Mouse (Mus musculus): Measurements from ENCODE around the gene Kank1.

Gene Kank1

GRCm38 (mm10) chr19:25311626-25312025 lies 74.9 kb downstream of the Kank1 start:
- DNase-seq (ENCODE audit: low spot score), result peak; percentile 57

GRCm38 (mm10) chr19:25315458-25315889 lies 78.7 kb downstream of the Kank1 start:
- DNase-seq (ENCODE audit: low spot score), result peak; percentile 17

GRCm38 (mm10) chr19:25315993-25316392 lies 79.2 kb downstream of the Kank1 start:
- no peak for DNase-seq (ENCODE audit: low spot score)

- no peak for DNase-seq (ENCODE audit: low spot score)
These were observed 87.5 kb downstream of the Kank1 start for GRCm38 (mm10) chr19:25324265-25324664.

GRCm38 (mm10) chr19:25325113-25326001 lies 88.6 kb downstream of the Kank1 start:
- DNase-seq (ENCODE audit: low spot score), result no peak

GRCm38 (mm10) chr19:25326002-25326300 lies 89.2 kb downstream of the Kank1 start:
- DNase-seq (ENCODE audit: low spot score), result no peak

- no peak for DNase-seq (ENCODE audit: low spot score)
These were observed 90.9 kb downstream of the Kank1 start for GRCm38 (mm10) chr19:25327633-25328032.

GRCm38 (mm10) chr19:25334360-25334759 lies 97.6 kb downstream of the Kank1 start:
- DNase-seq (ENCODE audit: low spot score), result peak; percentile 74

GRCm38 (mm10) chr19:25336731-25337130 lies 100.0 kb downstream of the Kank1 start:
- DNase-seq (ENCODE audit: low spot score), result no peak

- DNase-seq (ENCODE audit: low spot score), result peak; percentile 83
These were observed 104.2 kb downstream of the Kank1 start for GRCm38 (mm10) chr19:25340630-25341620.

- DNase-seq (ENCODE audit: low spot score), result no peak
These were observed 105.3 kb downstream of the Kank1 start for GRCm38 (mm10) chr19:25342026-25342425.

- DNase-seq (ENCODE audit: low spot score), result no peak
These were observed 107.0 kb downstream of the Kank1 start for GRCm38 (mm10) chr19:25343657-25344322.

GRCm38 (mm10) chr19:25344371-25344770 lies 107.6 kb downstream of the Kank1 start:
- no peak for DNase-seq (ENCODE audit: low spot score)

- no peak for DNase-seq (ENCODE audit: low spot score)
These were observed 109.2 kb downstream of the Kank1 start for GRCm38 (mm10) chr19:25345972-25346371.

- no peak for DNase-seq (ENCODE audit: low spot score)
These were observed 110.7 kb downstream of the Kank1 start for GRCm38 (mm10) chr19:25347515-25347914.

GRCm38 (mm10) chr19:25351257-25351955 lies 114.6 kb downstream of the Kank1 start:
- DNase-seq (ENCODE audit: low spot score), result no peak

GRCm38 (mm10) chr19:25357094-25357493 lies 120.3 kb downstream of the Kank1 start:
- DNase-seq (ENCODE audit: low spot score), result no peak

- no peak for DNase-seq (ENCODE audit: low spot score)
These were observed 121.8 kb downstream of the Kank1 start for GRCm38 (mm10) chr19:25358486-25359120.

GRCm38 (mm10) chr19:25360571-25361029 lies 123.8 kb downstream of the Kank1 start:
- DNase-seq (ENCODE audit: low spot score), result peak; percentile 43

- no peak for DNase-seq (ENCODE audit: low spot score)
These were observed 125.2 kb downstream of the Kank1 start for GRCm38 (mm10) chr19:25361956-25362355.

- no peak for DNase-seq (ENCODE audit: low spot score)
These were observed 128.9 kb downstream of the Kank1 start for GRCm38 (mm10) chr19:25365698-25366097.

All from embryo, embryonic 10 days (tissue).